Mouse (Mus musculus) CD4-positive helper T cell, adult 2 months (primary cell): ENCODE results near the gene Eif1.
"Not testable (repeated sequence)": the region's sequence is repeated elsewhere in the genome, so short reads cannot be mapped to it uniquely, and the experiment has no call there.

ENCODE experiments used
- DNase-seq: peaks from one replicate; pipeline ENCODE4 v3.0.0-alpha.2; 2012; ENCODE audit warnings: low read depth, missing footprints, low spot score

Eif1 gene

DNA sequence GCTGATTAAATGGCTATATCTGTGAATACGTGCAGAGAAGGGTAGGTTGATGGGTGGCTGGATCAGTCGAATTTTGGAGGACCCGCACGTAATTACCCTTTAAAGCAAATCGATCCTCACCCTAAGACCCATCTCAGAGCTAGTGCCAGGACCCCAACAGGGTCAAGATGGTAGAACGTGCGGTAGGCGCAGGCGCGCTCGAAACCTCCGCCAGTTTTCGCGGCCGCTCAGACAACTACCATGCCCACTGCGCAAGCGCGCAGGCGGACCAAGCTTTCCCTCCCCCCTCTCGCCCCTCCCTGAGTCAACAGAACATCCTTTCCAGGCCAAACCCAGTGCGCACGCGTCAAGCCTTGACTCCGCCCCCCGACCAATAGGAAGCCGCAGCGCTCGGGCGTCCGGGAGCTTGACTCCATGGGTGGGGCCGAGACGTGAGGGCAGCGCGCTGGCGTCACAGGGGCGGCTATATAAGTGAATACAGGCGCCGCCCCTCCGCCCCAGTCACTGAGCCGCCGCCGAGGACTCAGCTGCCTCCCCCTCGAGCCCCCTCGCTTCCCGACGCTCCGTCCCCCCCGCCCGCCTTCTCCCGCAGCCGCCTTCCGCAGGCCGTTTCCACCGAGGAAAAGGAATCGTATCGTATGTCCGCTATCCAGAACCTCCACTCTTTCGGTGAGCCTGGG lies at the start of gene Eif1:
Eif1 (plus strand) TSS at position 394 of the 680 bp plus-strand sequence.
- DNase-seq = peak; percentile 100

DNA sequence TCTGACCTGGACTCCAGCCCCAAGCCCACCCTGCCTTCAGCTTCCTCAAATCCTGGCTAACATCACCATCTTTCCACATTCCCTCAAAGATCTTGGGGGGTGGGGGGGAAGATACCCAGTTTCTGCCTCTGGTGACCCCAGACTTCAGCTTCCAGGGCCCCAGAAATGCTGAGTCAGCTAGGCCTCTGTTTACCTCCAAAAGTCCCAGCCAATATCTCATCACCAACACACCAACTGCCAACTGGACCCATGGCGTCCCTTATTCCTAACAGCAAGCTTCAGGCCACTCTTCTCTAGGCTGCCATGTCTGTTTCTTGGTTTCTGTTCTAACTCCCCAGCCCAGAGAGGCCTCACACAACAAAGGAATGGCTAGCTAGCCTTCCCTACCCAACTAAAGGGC lies 47.8 kb upstream of the Eif1 start:
- DNase-seq = no peak

DNA sequence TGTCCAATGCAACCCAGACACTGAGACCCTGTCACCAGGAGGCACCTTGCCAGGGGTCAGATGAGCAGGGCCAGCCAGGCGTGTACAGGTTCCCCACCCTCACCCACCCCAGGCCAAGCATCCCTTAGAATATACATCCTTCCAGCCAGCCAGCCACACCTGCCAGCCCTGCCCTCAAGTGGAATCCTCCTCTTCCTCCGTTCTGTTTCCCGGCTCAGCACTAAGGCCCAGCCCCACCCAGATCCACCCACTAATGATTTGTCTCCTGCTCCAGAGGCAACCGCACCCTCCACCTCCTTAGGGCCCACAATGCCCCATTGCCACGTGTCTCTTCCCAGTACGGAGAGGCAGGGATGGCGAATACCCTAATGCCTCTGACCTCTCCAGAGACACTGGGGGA lies 45.0 kb upstream of the Eif1 start:
- DNase-seq = no peak

DNA sequence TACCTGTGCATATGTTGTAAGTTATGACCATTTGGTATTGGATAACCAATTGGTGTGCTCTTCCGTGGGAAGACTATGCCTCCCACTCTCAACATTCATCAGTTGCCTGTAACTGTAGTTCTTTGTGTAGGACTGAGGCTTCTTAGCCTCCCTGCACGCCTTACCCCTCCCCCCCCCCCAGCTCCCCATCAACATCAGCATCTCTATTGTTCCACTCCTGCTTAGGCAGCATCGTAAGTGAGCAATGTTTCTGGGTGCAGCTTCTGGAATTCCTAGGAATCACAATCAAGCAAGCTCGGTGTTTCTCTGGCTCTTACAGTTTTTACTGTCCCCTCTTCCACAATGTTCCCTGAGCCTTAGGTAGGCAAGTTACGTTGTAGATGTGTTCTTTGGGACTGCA lies 44.2 kb upstream of the Eif1 start:
- no peak for DNase-seq

DNA sequence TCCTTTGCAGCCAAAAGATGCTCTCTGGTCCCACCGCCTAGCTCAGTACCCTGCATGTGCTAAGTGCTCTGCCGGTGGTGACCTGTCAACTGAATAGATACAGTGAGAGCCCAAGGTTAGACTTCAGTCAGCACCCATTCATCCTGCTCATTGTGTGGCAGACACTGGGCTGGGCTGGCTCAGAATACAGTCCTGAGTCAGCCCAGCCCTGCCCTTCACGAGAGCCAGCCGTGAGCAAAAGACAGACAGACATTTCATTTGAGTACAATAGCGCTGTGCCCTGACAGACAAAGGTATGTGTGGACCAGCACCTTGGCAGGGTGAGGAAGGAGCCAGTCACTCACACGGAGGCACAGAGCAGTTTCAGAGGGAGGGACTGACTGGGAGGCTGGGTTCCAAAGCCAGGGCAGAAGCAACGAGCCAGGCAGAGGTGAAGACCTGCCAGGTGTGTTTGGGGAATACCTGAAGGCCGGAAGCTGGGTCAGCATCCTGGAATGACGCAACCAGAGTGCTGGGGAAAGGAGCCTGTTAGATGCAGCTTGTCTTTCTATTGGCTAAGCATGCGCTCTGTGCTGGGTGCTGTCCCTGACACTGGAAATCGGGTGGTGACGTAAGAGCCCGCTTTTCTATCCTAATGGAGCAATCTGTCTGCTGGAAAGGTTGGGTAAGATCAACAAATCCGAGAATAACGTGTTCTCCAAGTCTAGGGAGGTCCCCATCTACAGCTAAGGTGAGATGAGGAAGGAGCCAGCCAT lies 41.8 kb upstream of the Eif1 start:
- DNase-seq = no peak

DNA sequence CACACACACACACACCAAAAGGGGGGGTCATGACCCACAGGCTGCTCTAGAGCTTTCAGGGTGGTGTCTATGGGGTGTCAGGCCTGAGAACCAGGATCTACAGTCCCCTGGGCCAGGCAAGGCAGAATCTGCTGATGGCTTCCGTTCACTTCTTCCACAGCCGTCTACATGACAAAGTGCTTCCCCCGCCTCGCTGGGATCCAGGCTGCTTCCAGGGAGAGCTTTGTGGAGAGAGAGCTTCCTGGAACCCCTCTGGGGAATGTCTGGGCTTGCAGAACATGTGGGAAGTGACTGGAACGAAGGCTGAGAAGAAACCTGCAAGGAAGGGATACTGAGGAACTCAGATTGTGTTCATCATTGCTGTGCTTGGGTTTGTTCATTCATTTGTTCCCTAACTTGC lies 40.9 kb upstream of the Eif1 start:
- no peak for DNase-seq

DNA sequence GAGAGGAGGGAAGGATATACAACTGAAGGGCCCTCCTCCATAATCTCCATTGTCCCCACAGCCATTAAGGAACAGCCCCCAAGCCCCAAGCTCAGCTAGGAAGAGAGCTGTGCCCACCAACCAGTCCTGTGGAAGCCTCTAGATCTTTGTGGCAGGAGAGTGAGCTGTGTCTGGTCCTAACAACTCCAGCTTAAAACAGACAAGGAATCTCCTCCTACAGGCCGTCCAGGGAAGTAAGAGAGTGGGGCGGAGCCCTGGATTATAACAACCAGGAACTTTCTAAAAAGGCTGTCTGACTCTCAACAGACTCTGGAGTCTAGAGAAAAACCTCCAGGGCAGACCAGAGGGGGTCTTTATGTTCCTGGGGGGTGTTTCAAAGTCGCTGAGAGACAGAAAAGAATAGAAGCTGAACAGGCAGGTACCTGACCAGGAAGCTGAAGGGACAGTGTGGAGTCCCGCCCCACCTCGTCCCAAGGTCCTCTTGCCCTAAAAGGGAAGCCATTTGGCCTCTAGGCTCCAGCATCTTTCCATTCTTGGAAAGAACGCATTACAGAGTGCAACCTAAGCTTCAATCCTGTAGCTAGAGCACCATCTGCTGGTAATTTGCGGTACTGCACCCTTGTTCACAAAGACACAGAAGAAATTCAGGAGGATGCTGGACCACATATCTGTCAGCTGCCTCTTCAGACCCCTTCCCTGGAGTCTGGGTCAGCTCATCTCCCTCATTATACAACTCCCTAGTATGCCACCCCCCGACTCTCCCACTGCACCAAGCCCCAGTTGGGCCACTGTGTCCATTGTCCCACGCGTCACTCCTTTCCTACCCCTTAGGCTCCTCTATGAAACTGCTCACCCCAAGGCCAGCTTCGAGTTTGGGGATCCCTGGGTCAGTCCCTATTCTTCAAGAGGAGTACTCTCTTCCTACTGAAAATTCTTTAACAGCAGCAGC lies 37.8 kb upstream of the Eif1 start:
- DNase-seq = peak; percentile 72

DNA sequence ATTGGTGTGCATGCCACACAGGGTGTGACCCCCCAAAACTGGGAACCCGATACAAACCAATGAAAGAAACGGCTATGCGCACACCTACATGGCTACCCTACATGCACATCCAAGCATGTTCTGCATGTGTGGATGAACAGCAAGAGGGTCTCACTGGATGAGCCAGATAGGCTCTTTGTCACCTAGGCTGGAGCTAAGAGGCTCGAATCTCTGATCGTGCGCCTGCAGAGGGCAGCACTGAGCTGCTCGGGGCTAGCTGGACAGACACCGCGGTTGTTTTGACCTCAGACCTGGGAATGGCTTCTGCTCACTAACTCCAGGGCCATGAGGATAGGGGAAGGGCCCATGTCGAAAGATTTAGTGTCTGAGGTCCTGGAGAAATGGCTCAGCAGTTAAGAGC lies 37.1 kb upstream of the Eif1 start:
- peak; percentile 64 for DNase-seq

DNA sequence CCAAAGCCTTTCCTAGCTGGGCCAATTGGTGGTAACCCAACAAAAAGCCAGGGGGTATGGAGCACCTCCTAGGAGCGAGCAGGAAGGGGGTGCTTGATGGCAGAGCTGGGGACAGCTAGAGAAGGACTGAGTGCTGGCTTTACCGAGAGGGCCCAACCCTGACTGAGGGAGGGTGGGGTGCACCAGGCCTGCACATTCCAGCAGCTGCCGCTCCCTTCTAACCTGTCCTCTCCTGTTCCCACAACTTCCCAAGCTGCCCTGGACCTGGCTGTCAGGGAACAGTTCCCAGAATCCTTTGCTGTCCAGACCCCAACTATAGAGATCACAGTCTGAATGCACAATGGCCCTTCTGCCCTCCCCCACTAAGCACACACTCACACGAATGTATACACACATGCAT lies 34.7 kb upstream of the Eif1 start:
- DNase-seq = no peak

DNA sequence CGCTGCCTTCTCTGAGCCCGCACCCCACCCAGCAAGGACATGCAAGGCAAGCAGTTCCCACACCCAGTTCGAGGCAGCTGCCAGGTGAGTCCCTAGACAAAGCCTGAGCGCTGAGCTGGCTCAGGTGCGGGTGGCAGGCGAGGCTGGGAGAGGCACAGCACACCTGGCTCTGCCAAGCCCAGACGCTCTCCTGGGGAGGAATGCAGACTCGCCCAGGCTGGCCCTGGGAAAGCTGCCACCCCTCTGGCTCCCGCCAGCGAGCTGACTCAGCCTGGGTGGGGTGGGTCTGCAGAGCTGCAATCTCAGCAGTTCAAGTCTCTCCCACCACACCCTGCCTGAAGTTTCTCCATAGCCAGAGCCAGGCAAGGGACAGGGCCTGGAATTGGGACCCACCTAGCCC lies 32.7 kb upstream of the Eif1 start:
- no peak for DNase-seq

DNA sequence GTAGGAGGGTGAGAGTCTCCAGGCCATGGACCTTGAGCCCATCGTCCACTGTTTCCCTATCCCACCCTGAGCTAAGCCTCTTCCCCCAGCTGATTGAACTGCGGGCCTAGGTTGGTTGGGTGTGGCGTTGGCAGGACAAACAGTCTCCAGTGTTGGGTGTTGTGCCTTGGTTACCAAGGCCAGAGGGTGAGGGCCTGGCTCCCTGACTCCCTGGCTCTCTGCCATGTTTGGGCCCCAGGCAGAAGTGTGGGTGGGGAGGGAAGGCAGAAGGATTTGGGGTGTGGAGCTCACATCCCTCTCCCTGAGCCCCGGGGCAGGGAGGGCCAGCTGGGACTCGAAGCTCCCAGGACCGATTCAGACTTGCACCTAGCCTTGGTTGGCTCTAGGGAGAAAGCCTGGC lies 30.7 kb upstream of the Eif1 start:
- no peak for DNase-seq

DNA sequence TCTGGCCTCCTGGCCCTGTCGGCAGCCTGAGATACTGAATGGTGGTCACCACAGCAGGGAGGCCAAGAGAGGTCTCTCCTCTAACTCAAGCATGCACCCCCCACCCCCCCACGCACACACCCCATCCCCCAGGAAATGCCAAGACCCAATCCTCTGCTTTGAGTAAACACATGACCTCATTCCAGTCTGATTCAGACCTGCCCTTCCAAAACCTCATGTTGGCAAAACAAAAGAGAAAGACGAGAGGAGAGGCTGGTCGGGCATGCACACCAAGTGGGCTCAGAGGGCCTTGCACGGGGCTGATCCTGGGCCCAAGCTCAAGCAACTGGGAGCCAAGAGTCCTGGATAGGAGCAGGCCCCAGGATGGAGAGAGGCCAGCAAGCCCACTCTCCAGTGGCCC lies 29.4 kb upstream of the Eif1 start:
- no peak for DNase-seq

DNA sequence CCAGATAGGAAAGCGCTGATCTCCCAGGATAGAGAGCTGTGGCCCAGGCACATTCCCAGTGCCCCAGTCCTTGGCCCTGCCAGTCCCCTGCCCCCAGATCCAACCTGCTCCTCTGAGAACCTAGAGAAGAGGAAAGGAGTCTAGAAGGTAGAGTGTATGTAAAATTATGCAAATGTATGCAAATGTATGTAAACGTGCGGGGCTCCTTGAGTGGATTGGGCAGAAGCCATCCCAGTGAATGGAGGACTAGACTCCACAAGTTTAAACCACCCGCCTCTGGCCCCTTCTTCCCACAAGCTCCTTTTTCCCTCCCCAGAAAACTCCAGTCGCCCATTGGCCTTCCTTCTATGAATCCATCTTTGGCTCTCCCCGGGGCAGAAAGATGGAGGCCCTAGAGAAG lies 26.8 kb upstream of the Eif1 start:
- DNase-seq = no peak

DNA sequence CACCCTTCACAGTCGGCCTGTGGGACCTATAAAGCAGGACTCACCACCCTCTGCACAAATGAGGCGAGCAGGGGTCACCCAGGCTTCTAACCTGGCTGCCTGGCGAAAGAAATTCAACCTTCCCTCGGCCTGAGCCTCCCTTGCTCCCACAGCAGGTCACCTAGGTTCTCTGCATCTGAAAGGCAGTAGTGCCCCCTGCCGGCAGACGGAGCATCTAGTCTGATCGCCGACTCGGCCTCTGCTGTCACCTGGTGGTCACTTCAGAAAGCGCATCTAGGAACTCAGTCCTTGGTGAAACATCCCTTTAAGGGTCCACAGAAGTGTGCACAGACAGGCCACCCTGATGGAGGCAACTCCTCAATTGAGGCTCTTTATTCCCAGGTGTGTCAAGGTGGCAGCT lies 24.4 kb upstream of the Eif1 start:
- peak; percentile 79 for DNase-seq

DNA sequence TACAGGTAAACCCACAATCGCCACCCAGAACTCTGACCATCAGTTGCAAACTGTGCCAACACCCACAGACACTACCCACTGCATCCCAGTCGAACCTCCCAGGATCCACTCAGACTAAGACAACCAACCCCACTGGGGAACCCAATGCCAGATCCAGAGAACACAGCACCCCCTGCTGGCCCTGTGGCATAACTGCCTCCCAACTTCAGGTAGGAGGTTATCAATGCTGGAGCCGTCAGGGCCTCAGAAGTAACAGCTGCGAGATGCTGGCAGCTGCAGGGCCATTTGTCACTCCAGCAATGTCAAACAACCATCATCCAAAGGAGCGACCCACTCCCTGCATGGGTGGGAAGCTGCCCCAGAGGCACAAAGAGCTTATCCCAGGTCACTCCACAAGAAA lies 21.9 kb upstream of the Eif1 start:
- peak; percentile 60 for DNase-seq

DNA sequence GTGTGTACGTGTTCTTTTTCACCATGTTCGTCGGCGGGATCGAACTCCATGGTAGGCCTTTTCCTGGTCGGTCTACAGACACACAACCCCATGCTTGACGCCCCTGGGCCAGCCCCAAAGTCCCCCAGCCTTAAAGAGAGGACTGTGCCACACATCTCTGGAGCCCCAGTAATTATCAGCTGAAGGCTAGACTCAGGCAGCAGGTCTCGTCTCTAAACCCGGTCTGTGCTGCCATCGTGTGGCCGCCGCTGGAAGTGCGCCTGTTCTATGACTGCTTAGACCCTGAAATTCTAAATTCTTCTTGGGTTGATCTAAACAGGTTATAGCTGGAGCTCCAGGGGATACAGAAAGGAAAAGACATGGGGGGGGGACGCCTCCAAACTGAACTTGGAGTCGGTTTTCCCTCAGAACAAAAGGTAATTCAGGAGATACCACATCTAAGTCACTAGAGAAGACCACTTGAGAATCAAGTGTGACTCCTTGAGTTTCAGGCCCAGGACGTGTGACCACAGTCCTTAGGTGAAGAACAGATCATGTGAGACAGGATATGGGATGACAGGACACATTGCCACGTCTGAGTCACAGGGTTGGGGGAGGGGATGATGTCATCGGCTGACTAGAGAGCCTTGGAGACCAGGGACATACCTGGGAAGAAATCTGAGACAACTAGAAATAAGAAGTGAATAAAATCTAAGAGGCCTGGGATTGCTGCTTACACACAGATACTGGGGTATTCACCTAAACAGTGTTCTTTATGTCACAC lies 21.2 kb upstream of the Eif1 start:
- peak; percentile 82 for DNase-seq

DNA sequence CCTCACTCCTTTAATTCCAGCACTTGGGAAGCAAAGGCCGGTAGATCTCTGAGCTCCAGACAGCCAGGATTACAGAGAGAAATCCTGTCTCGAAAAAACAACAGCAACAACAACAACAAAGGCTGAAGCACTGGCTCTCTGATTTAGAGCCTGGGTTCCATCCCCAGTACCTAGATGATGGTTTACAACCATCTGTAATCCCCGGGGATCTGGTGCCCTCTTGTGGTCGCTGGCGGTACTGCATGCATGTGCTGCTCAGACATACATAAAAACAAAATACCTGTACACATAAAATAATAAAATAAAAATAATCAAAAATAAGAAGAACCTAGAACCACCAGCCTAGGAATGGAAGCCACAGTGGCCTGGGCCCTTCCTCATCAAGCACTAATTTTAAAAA lies 19.4 kb upstream of the Eif1 start:
- DNase-seq = peak; percentile 73

DNA sequence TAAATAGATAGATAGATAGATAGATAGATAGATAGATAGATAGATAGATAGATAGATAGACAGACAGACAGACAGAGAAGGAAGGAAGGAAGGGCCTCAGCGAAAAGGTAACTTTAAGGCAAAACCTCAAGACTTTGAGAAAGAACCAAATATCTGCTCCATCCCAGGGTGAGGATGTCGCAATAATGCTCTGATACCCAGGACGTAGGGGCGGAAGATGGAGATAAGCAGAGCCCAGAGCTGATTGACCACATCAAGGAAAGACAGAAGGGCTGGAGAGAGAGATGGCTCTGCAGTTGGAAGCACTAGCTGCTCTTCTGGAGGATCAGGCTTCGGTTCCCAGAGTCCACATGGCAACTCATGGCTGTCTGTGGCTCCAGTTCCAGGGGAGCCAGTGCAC lies 18.4 kb upstream of the Eif1 start:
- no peak for DNase-seq

DNA sequence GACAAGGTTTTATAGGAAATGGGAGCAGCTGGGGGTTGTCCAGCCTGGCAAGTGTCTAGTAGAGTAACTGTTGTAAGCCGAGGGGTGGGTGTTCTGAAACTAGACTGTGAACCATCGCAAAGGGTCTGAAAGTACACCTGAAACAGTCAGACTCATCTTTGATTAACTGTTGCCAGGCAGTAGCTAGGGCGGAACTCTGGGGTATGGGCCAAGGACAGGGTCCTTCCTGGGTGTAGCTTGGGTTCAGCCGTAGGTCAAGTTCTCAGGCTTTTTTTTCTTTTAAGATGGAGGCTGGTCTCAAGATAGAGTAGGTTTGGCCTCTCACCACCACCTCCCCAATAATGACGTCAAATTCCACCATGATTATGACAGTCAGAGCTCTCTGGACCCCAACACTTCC lies 11.8 kb upstream of the Eif1 start:
- DNase-seq = no peak

DNA sequence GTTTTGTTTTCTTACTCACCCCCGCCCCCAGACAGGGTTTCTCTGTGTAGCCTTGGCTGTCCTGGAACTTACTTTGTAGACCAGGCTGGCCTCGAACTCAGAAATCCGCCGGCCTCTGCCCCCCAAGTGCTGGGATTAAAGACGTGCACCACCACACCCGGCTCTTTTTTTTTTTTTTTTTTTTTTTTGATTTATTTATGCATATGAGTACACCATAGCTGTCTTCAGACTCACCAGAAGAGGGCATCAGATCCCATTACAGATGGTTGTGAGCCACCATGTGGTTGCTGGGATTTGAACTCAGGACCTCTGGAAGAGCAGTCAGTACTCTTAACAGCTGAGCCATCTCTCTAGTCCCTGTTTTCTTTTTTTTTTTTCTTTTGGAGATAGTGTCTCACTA lies 11.0 kb upstream of the Eif1 start:
- not testable (repeated sequence) for DNase-seq

DNA sequence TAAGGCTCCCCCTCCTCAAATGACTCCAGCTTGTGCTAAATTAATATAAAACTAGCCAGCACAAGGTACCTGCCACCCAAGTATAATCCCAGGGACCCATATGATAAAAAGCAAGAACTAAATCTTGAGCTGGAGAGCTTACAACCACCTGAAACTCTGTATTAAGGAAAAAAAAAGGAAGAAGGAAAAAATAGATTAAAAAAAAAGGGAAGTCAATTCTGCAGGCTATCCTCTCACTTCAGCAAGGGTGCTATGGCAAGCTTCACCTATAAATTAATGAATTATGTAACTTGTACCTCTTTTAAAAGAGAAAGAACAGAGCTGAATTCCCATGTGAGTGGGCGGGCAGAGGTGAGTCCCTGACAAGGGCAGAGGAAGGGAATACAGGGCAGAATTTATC lies 8.0 kb upstream of the Eif1 start:
- no peak for DNase-seq
